In genomic region chr3:54156316-54157000, GRCm38 (mm10) we compare ENCODE assay signal across 10 mouse cellular contexts. TPM values are rescaled to one million over a fixed set of nuclear protein-coding genes. Genes with fewer than 3 reads are reported as not detected.
DNase-seq lines count a peak whose midpoint lies in the region; ATAC-seq lines count a peak whose summit lies in the region.
"Had no signal": no experiment of that assay in that cellular context is flagged by ENCODE, and none has a peak within 500 bp of the region (broad histone marks: within the 10 kb centered on the region; RNA-seq: fewer than 3 reads in every experiment).

No protein-coding gene starts in this region.

- H3K27me3 ChIP-seq in kidney, embryonic 14.5 days (ENCODE audit: control insufficient read depth, insufficient read depth, low read length): peaks cover 29% of the 10 kb centered on the region
- H3K27me3 ChIP-seq in hindbrain, embryonic 10.5 days (ENCODE audit: insufficient read depth, poor library complexity, severe bottlenecking): peaks cover 41% of the 10 kb centered on the region
- H3K27me3 ChIP-seq in liver, embryonic 15.5 days: peaks cover 29% of the 10 kb centered on the region
- peaks cover 21% of the 10 kb centered on the region for H3K27me3 ChIP-seq in stomach, embryonic 15.5 days (replicated peaks)

- intact Hi-C loops in gastrocnemius, postnatal 14 days (cut with DNase I; ENCODE audit: low total_unique reads): no loop called here

- 0 out of 2 replicates have a peak, but pooled peaks cover 10% of the 10 kb centered on the region for H3K4me1 ChIP-seq in kidney, embryonic 14.5 days (ENCODE audit: control insufficient read depth, insufficient read depth, low read length)
- H3K4me1 ChIP-seq in hindbrain, embryonic 10.5 days (replicated peaks): peaks cover 23% of the 10 kb centered on the region
- H3K4me1 ChIP-seq in liver, embryonic 15.5 days (replicated peaks): no peaks in the 10 kb centered on the region
- H3K4me1 ChIP-seq in stomach, embryonic 15.5 days: peaks cover 16% of the 10 kb centered on the region

- peak overlapping the region; percentile 96 for H3K4me2 ChIP-seq in kidney, embryonic 14.5 days (replicated peaks; ENCODE audit: low read depth, low read length)
- H3K4me2 ChIP-seq in liver, embryonic 15.5 days: peak overlapping the region; percentile 23
- H3K4me2 ChIP-seq in stomach, embryonic 15.5 days: peak overlapping the region; percentile 92

- H3K27ac ChIP-seq in kidney, embryonic 14.5 days (ENCODE audit: low read depth, low read length): no peak overlapping the region
- H3K27ac ChIP-seq in hindbrain, embryonic 10.5 days: peak overlapping the region; percentile 35; the same call in 1 of the 2 replicates
- no peak overlapping the region for H3K27ac ChIP-seq in liver, embryonic 15.5 days (replicated peaks)
- H3K27ac ChIP-seq in stomach, embryonic 15.5 days: no peak overlapping the region

- ATAC-seq in kidney, embryonic 14.5 days (ENCODE audit: low FRiP score, low TSS enrichment): no peak
- ATAC-seq in liver, embryonic 15.5 days (ENCODE audit: insufficient read depth): no peak
- ATAC-seq in stomach, embryonic 15.5 days (ENCODE audit: insufficient read depth, low FRiP score, low read depth): no peak
- ATAC-seq in CD4-positive, CD25-positive, alpha-beta regulatory T cell, adult 4 months: no peak

- peak overlapping the region; percentile 25 for H3K9ac ChIP-seq in kidney, embryonic 14.5 days (ENCODE audit: low read depth, low read length)
- H3K9ac ChIP-seq in liver, embryonic 15.5 days: no peak overlapping the region
- no peak overlapping the region for H3K9ac ChIP-seq in stomach, embryonic 15.5 days

- no peaks in the 10 kb centered on the region for H3K9me3 ChIP-seq in kidney, embryonic 14.5 days (ENCODE audit: control insufficient read depth, low read length)
- H3K9me3 ChIP-seq in hindbrain, embryonic 10.5 days: no peaks in the 10 kb centered on the region
- no peaks in the 10 kb centered on the region for H3K9me3 ChIP-seq in liver, embryonic 15.5 days (replicated peaks)
- H3K9me3 ChIP-seq in stomach, embryonic 15.5 days: no peaks in the 10 kb centered on the region

- H3K36me3 ChIP-seq in kidney, embryonic 14.5 days (ENCODE audit: control insufficient read depth, insufficient read depth, low read length): no peaks in the 10 kb centered on the region
- no peaks in the 10 kb centered on the region for H3K36me3 ChIP-seq in hindbrain, embryonic 10.5 days
- H3K36me3 ChIP-seq in liver, embryonic 15.5 days (replicated peaks): no peaks in the 10 kb centered on the region
- no peaks in the 10 kb centered on the region for H3K36me3 ChIP-seq in stomach, embryonic 15.5 days

- WGBS in kidney, embryonic 14.5 days: under 1% methylated on average over 28 of the region's 28 CpGs
- WGBS in hindbrain, embryonic 10.5 days: under 1% methylated on average over 28 of the region's 28 CpGs
- under 1% methylated on average over 28 of the region's 28 CpGs for WGBS in liver, embryonic 15.5 days (ENCODE audit: insufficient replicate concordance)
- WGBS in stomach, embryonic 15.5 days: under 1% methylated on average over 28 of the region's 28 CpGs

- DNase-seq in kidney, adult 9 months: no peak
- DNase-seq in embryo, embryonic 10 days (ENCODE audit: low spot score): peak; percentile 29
- peak; percentile 36 for DNase-seq in hindbrain, embryonic 10.5 days (ENCODE audit: low spot score)
- DNase-seq in gastrocnemius, postnatal 14 days: no peak

- H3K4me3 ChIP-seq in kidney, embryonic 14.5 days (ENCODE audit: low read length): peak overlapping the region; percentile 49
- peak overlapping the region; percentile 63 for H3K4me3 ChIP-seq in hindbrain, embryonic 10.5 days
- H3K4me3 ChIP-seq in liver, embryonic 15.5 days (replicated peaks): no peak overlapping the region
- peak overlapping the region; percentile 47 for H3K4me3 ChIP-seq in stomach, embryonic 15.5 days (replicated peaks)

RNA-seq across cellular contexts. Expression of gene Trpc4, which starts 0.6 kb away (rescaled TPM):
- polyA plus RNA-seq in kidney, embryonic 14.5 days (2014; fragmentation: Nextera tagmentation; extraction: Ambion mirVana): 0.40 and 0.88 TPM in 2 replicates
- 0.27 and 0.41 TPM in 2 replicates for polyA plus RNA-seq in hindbrain, embryonic 10.5 days (2016; fragmentation: Nextera tagmentation; extraction: Ambion mirVana)
- polyA plus RNA-seq in liver, embryonic 15.5 days (2015; fragmentation: Nextera tagmentation; extraction: Ambion mirVana): not detected in 2 replicates
- 1.8 and 2.2 TPM in 2 replicates for polyA plus RNA-seq in stomach, embryonic 15.5 days (2015; fragmentation: Nextera tagmentation; extraction: Ambion mirVana)
- under 1 TPM in 1 of 2 experiments, not detected in 1; 0.15 TPM for polyA plus RNA-seq in CD4-positive, CD25-positive, alpha-beta regulatory T cell, adult 4 months (2017; shearing (Covaris generic))
- under 1 TPM; 0.13 to 0.27 TPM for total RNA-seq in gastrocnemius, postnatal 14 days (2021)
- total RNA-seq: hematopoietic stem cell, adult 5-6 weeks had no signal
- polyA plus RNA-seq: spleen, adult 2 months had no signal

Comparison
In these comparisons a context has a peak if more than half of its experiments do, and no peak if none do; other contexts are left out.
1. H3K4me2 ChIP-seq: peak in every context shown above with its lines; median percentile 96 in kidney, embryonic 14.5 days; 92 in stomach, embryonic 15.5 days; 23 in liver, embryonic 15.5 days.
2. DNase-seq: peak in embryo, embryonic 10 days (single experiment) and hindbrain, embryonic 10.5 days (single experiment); none in kidney, adult 9 months (single experiment) and gastrocnemius, postnatal 14 days (single experiment).